Mouse (Mus musculus) ES-Bruce4 (cell line): ENCODE measurements around the gene Mcm2. TPM values are rescaled to one million over a fixed set of nuclear protein-coding genes. Genes with fewer than 3 reads are reported as not detected.

ENCODE experiments used
- H3K27ac ChIP-seq: 2 replicates; pipeline ENCODE4 v1.5.1; 2012; ENCODE audit warnings: low read length, inconsistent platforms; ENCODE audit not compliant: insufficient read depth
- H3K27me3 ChIP-seq: 2 replicates; pipeline ENCODE4 v1.6.1; 2012; ENCODE audit warnings: mild to moderate bottlenecking, low read length, inconsistent platforms; ENCODE audit not compliant: control insufficient read depth, poor library complexity, insufficient read depth, severe bottlenecking
- H3K36me3 ChIP-seq: 2 replicates; pipeline ENCODE4 v1.6.1; 2012; ENCODE audit warnings: inconsistent platforms, mild to moderate bottlenecking, low read length, moderate library complexity; ENCODE audit not compliant: control insufficient read depth, poor library complexity, insufficient read depth, severe bottlenecking
- H3K4me1 ChIP-seq: one replicate; pipeline ENCODE4 v1.8.1; 2011; ENCODE audit warnings: low read length; ENCODE audit not compliant: control insufficient read depth, insufficient read depth
- H3K4me3 ChIP-seq: 2 replicates; pipeline ENCODE4 v1.5.1; 2011; ENCODE audit warnings: low read depth, mild to moderate bottlenecking, low read length
- H3K9ac ChIP-seq: 2 replicates; pipeline ENCODE4 v1.6.1; 2012; ENCODE audit warnings: low read depth, mild to moderate bottlenecking, inconsistent platforms; ENCODE audit not compliant: poor library complexity, severe bottlenecking
- H3K9me3 ChIP-seq: replicated peaks from 2 replicates; pipeline ENCODE4 v1.6.1; 2012; ENCODE audit warnings: mild to moderate bottlenecking, low read length, inconsistent platforms; ENCODE audit not compliant: control insufficient read depth, poor library complexity, insufficient read depth, severe bottlenecking
- CTCF ChIP-seq: IDR thresholded peaks from one replicate; pipeline ENCODE4 v1.8.1; 2011; ENCODE audit warnings: low read depth, low read length
- EP300 ChIP-seq: IDR thresholded peaks from 2 replicates; pipeline ENCODE4 v1.6.1; 2011; ENCODE audit warnings: low read depth, low read length; ENCODE audit not compliant: insufficient read depth
- POLR2A ChIP-seq: IDR thresholded peaks from one replicate; pipeline ENCODE4 v1.8.1; 2011; ENCODE audit warnings: low read length; ENCODE audit not compliant: insufficient read depth
- polyA plus RNA-seq: library from polyadenylated mRNA; stranded (reverse); fragments of >200 nt; gene quantifications from 2 replicates; pipeline ENCODE4 v1.2.4, GENCODE M21; 2011; ENCODE audit warnings: low read depth; ENCODE audit not compliant: missing spikeins, insufficient read depth, insufficient read length

Mcm2 gene
- polyA plus RNA-seq, 1 experiment, result 117 TPM

GRCm38 (mm10) chr6:88901947-88902820 is 3.6 kb upstream of the Mcm2 start, which contains the start of gene Tpra1:
Gene Tpra1 (plus strand): TSS chr6:88902251.
- no peak for TF ChIP-seq POLR2A
- TF ChIP-seq CTCF, result no peak
- no peak for TF ChIP-seq EP300
- H3K4me3 ChIP-seq, result peak within 1 kb of the TSS; percentile 87
- peak within 1 kb of the TSS; percentile 72 for H3K9ac ChIP-seq
- peaks cover under 1% of the 10 kb centered on the region for H3K36me3 ChIP-seq
- H3K27ac ChIP-seq, result peak within 1 kb of the TSS; percentile 16
- H3K9me3 ChIP-seq, result no peaks in the 10 kb centered on the region
- no peaks in the 10 kb centered on the region for H3K27me3 ChIP-seq
- no peaks in the 10 kb centered on the region for H3K4me1 ChIP-seq

- peak overlapping the region; percentile 62 for H3K4me3 ChIP-seq
- H3K36me3 ChIP-seq, result peaks cover 8% of the 10 kb centered on the region
- H3K4me1 ChIP-seq, result no peaks in the 10 kb centered on the region
- peak overlapping the region; percentile 16 for H3K27ac ChIP-seq
- TF ChIP-seq POLR2A, result no peak
- no peak for TF ChIP-seq EP300
- no peak for TF ChIP-seq CTCF
- H3K9me3 ChIP-seq, result no peaks in the 10 kb centered on the region
- no peaks in the 10 kb centered on the region for H3K27me3 ChIP-seq
- H3K9ac ChIP-seq, result peak overlapping the region; percentile 72
Observed at GRCm38 (mm10) chr6:88901471-88901870, 2.9 kb upstream of the Mcm2 start.

GRCm38 (mm10) chr6:88899628-88900027 is 1.0 kb upstream of the Mcm2 start:
- H3K9me3 ChIP-seq, result no peaks in the 10 kb centered on the region
- TF ChIP-seq EP300, result no peak
- TF ChIP-seq CTCF, result no peak
- no peak for TF ChIP-seq POLR2A
- no peaks in the 10 kb centered on the region for H3K27me3 ChIP-seq
- H3K27ac ChIP-seq, result no peak overlapping the region
- no peak overlapping the region for H3K9ac ChIP-seq
- peaks cover 22% of the 10 kb centered on the region for H3K36me3 ChIP-seq
- H3K4me1 ChIP-seq, result peaks cover 2% of the 10 kb centered on the region
- H3K4me3 ChIP-seq, result no peak overlapping the region

GRCm38 (mm10) chr6:88899086-88899485 is 506 bp upstream of the Mcm2 start:
- Histone ChIP-seq H3K4me1 (peaks cover 2% of the 10 kb centered on the region), H3K36me3 (peaks cover 27% of the 10 kb centered on the region), H3K9me3 (no peaks in the 10 kb centered on the region), H3K27me3 (no peaks in the 10 kb centered on the region), H3K4me3 (no peak overlapping the region), H3K9ac (0 out of 2 replicates have a peak overlapping the region, but pooled peaks have one; percentile 10), H3K27ac (no peak overlapping the region)
- TF ChIP-seq CTCF, result no peak
- TF ChIP-seq EP300, result no peak
- TF ChIP-seq POLR2A, result no peak

GRCm38 (mm10) chr6:88897246-88897645 is 1.3 kb downstream of the Mcm2 start:
- Histone ChIP-seq H3K36me3 (peaks cover 43% of the 10 kb centered on the region), H3K27ac (no peak overlapping the region)

GRCm38 (mm10) chr6:88895943-88896342 is 2.6 kb downstream of the Mcm2 start:
- Histone ChIP-seq H3K9ac (peak overlapping the region; percentile 17; the same call in 1 of the 2 replicates), H3K27ac (no peak overlapping the region), H3K9me3 (no peaks in the 10 kb centered on the region), H3K4me3 (no peak overlapping the region), H3K4me1 (peaks cover 2% of the 10 kb centered on the region), H3K27me3 (no peaks in the 10 kb centered on the region), H3K36me3 (peaks cover 56% of the 10 kb centered on the region)
- TF ChIP-seq EP300, result no peak
- no peak for TF ChIP-seq POLR2A
- peak; percentile 58 for TF ChIP-seq CTCF

More at GRCm38 (mm10) chr6:88897246-88897645, 1.3 kb downstream of the Mcm2 start:
- H3K4me1 ChIP-seq, result peaks cover 2% of the 10 kb centered on the region
- H3K4me3 ChIP-seq, result peak overlapping the region; percentile 70
- peak overlapping the region; percentile 94 for H3K9ac ChIP-seq
- TF ChIP-seq CTCF (no peak), POLR2A (no peak), EP300 (no peak)
- H3K9me3 ChIP-seq, result no peaks in the 10 kb centered on the region
- H3K27me3 ChIP-seq, result no peaks in the 10 kb centered on the region
